Mouse (Mus musculus): ENCODE measurements around the gene Pum2. TPM values are rescaled to one million over a fixed set of nuclear protein-coding genes. Genes with fewer than 3 reads are reported as not detected.
"Not testable (repeated sequence)": the region's sequence is repeated elsewhere in the genome, so short reads cannot be mapped to it uniquely, and the experiment has no call there.

The Pum2 gene
- polyA plus RNA-seq (2012; rRNA removed): 79.5 and 81.9 TPM in 2 replicates

DNA sequence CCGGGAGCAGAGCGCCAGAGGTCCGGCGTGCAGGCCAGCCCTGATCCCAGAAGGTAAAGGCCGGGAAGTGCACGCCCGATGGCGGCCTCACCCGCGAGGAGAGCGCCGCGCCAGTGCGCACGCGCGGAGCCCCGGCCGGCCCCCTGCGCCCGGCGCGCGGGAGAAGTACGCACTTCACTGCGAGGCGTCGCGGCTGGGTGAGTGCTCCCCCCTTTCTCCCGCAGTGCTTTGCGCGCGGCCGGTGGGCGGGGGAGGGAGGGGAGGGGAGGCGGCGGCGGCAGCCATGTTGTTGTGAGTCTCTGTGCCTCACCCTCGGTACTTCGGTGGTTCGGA lies at the start of gene Pum2:
Gene Pum2 (plus strand): TSS at position 161 of the 333 bp plus-strand sequence.
- H3K27ac ChIP-seq (ENCODE audit: insufficient read depth, low read length): peak within 1 kb of the TSS; percentile 95
- peaks cover 5% of the 10 kb centered on the region; the same call in 1 of the 2 replicates for H3K4me1 ChIP-seq (ENCODE audit: control insufficient read depth, insufficient read depth, low read length)
- TF ChIP-seq CTCF (IDR thresholded peaks at IDR 0.05; ENCODE audit: extremely low read depth, insufficient read depth, low read length) (no peak), POLR2A (IDR thresholded peaks at IDR 0.05; ENCODE audit: extremely low read depth, insufficient read depth, low read length) (peak; percentile 74)
- peak within 1 kb of the TSS; percentile 78 for H3K4me3 ChIP-seq (ENCODE audit: insufficient read depth, low read length)

DNA sequence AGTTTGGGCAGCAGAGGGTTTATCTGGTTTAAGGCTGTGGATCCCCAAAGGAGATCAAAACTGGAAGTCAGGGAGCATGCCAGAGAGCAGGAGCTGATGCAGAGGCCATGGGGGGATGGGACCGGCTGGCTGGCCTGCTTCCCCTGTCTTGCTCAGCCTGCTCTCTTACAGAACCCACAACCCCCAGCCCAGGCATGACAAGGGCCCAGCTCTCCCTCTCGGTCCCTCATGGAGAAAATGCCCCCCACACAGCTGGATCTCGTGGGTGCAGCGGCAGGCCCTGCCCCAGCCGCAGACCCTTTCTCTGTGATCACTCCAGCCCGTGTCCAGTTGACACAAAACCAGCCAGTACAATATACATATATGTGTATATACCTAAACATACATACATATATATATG lies 44.4 kb upstream of the Pum2 start:
- Histone ChIP-seq H3K4me3 (ENCODE audit: insufficient read depth, low read length) (no peak overlapping the region), H3K4me1 (ENCODE audit: control insufficient read depth, insufficient read depth, low read length) (no peaks in the 10 kb centered on the region), H3K27ac (ENCODE audit: insufficient read depth, low read length) (no peak overlapping the region)
- no peak for TF ChIP-seq CTCF (IDR thresholded peaks at IDR 0.05; ENCODE audit: extremely low read depth, insufficient read depth, low read length)
- TF ChIP-seq POLR2A (IDR thresholded peaks at IDR 0.05; ENCODE audit: extremely low read depth, insufficient read depth, low read length): no peak

DNA sequence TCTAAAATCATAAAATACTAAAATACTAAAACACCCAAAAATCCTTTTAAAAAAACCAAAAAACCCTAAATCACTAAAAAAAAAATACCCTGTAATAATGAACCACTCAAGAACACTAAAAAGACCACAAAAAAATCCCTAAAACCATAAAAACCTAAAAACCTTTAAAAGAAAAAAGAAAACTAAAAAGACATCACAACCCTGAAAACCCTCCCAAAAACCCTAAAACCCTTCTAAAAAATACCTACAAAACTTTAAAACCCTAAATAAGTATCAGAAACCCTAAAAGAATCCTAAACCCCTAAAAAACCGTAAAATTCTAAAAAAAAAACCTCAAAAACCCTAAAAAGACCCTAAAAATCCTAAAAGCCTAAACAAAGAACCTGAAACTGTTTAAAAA lies 42.2 kb upstream of the Pum2 start:
- H3K4me1 ChIP-seq (ENCODE audit: control insufficient read depth, insufficient read depth, low read length): no peaks in the 10 kb centered on the region
- no peak overlapping the region for H3K27ac ChIP-seq (ENCODE audit: insufficient read depth, low read length)
- TF ChIP-seq POLR2A (IDR thresholded peaks at IDR 0.05; ENCODE audit: extremely low read depth, insufficient read depth, low read length): no peak
- no peak for TF ChIP-seq CTCF (IDR thresholded peaks at IDR 0.05; ENCODE audit: extremely low read depth, insufficient read depth, low read length)
- H3K4me3 ChIP-seq (ENCODE audit: insufficient read depth, low read length): no peak overlapping the region

DNA sequence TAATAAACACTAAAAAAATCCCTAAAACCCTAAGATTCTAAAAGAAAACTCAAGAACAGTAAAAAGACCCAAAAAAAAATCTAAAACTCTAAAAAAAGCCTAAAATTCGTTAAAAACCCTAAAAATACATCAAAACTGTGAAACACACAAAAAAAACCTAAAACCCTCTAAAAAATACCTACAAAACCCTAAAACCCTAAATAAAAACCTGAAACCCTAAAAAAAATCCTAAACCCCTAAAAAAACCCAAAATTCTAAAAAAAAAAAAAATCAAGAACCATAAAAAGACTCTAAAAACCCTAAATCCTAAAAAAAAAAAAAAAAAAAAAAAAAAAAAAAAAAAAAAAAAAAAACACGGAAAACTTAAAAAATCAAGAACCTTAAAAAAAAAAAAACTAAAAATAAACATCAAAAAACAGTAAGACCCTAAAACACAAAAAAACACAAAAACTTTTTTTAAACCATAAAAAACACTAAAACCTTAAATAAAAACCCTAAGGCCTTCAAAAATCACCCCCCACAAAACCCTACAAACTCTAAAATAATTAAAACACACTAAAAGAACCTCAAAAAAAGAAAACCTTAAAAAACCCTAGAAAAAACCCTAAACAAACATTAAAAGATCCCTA lies 41.1 kb upstream of the Pum2 start:
- Histone ChIP-seq H3K4me3 (ENCODE audit: insufficient read depth, low read length) (no peak overlapping the region), H3K27ac (ENCODE audit: insufficient read depth, low read length) (no peak overlapping the region), H3K4me1 (ENCODE audit: control insufficient read depth, insufficient read depth, low read length) (no peaks in the 10 kb centered on the region)
- TF ChIP-seq POLR2A (IDR thresholded peaks at IDR 0.05; ENCODE audit: extremely low read depth, insufficient read depth, low read length): no peak
- TF ChIP-seq CTCF (IDR thresholded peaks at IDR 0.05; ENCODE audit: extremely low read depth, insufficient read depth, low read length): no peak

DNA sequence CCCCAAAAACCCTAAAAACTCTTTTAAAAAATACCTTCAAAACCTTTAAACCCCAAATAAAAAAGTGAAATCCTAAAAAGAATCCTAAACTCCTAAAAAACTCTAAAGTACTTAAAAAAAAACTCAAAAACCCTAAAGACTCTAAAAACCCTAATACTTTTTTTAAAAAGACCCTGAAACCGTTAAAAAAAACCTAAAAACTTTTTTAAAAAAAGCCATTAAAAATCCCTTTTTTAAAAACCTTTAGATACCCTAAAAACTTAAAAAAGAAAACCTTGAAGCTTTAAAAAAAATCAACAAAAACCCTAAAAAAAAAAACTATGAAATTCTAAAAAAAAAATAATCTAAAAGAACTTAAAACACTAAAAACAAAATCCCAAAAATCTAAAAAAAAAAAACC lies 39.6 kb upstream of the Pum2 start:
- TF ChIP-seq CTCF (IDR thresholded peaks at IDR 0.05; ENCODE audit: extremely low read depth, insufficient read depth, low read length): no peak
- no peak for TF ChIP-seq POLR2A (IDR thresholded peaks at IDR 0.05; ENCODE audit: extremely low read depth, insufficient read depth, low read length)
- H3K4me3 ChIP-seq (ENCODE audit: insufficient read depth, low read length): no peak overlapping the region
- no peak overlapping the region for H3K27ac ChIP-seq (ENCODE audit: insufficient read depth, low read length)
- no peaks in the 10 kb centered on the region for H3K4me1 ChIP-seq (ENCODE audit: control insufficient read depth, insufficient read depth, low read length)

DNA sequence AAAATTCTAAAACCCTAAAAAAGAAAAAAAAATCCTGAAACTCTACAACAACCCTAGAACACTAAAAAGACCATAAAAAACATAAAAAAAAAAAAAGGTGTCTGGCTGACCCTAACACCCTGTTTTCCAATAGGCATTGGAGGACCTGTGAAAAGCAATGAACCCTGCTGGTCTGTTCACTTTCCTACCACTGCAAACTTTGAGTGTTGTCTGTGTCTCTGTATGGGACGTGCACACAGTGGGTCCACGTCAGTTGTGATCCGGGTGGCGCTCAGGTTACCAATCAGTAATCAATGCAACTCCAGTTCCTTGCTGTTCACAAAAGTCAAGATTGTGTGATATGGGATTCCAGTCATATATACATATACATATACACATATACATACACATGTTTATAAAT lies 38.4 kb upstream of the Pum2 start:
- no peak overlapping the region for H3K27ac ChIP-seq (ENCODE audit: insufficient read depth, low read length)
- H3K4me1 ChIP-seq (ENCODE audit: control insufficient read depth, insufficient read depth, low read length): no peaks in the 10 kb centered on the region
- H3K4me3 ChIP-seq (ENCODE audit: insufficient read depth, low read length): no peak overlapping the region
- TF ChIP-seq POLR2A (IDR thresholded peaks at IDR 0.05; ENCODE audit: extremely low read depth, insufficient read depth, low read length): no peak
- TF ChIP-seq CTCF (IDR thresholded peaks at IDR 0.05; ENCODE audit: extremely low read depth, insufficient read depth, low read length): no peak

DNA sequence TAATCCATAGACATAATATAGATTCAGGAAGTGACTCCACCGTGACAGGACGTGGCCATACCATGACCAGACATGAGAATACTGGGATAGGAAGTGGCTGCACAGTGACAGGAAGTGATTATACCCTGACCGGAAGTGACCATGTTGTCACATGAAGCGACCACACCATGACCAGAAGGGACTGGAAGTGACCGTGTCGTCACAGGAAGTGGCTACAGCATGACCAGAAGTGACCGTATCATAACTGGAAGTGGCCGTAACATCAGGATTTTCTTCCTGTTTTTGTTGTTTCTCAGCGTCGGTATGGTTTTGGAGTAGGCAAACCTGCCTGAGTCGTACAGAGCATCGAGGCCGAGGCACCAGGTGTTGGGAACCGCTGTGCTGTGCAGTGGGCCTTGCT lies 37.0 kb upstream of the Pum2 start:
- Histone ChIP-seq H3K27ac (ENCODE audit: insufficient read depth, low read length) (no peak overlapping the region), H3K4me3 (ENCODE audit: insufficient read depth, low read length) (no peak overlapping the region), H3K4me1 (ENCODE audit: control insufficient read depth, insufficient read depth, low read length) (no peaks in the 10 kb centered on the region)
- TF ChIP-seq POLR2A (IDR thresholded peaks at IDR 0.05; ENCODE audit: extremely low read depth, insufficient read depth, low read length) (no peak), CTCF (IDR thresholded peaks at IDR 0.05; ENCODE audit: extremely low read depth, insufficient read depth, low read length) (no peak)

DNA sequence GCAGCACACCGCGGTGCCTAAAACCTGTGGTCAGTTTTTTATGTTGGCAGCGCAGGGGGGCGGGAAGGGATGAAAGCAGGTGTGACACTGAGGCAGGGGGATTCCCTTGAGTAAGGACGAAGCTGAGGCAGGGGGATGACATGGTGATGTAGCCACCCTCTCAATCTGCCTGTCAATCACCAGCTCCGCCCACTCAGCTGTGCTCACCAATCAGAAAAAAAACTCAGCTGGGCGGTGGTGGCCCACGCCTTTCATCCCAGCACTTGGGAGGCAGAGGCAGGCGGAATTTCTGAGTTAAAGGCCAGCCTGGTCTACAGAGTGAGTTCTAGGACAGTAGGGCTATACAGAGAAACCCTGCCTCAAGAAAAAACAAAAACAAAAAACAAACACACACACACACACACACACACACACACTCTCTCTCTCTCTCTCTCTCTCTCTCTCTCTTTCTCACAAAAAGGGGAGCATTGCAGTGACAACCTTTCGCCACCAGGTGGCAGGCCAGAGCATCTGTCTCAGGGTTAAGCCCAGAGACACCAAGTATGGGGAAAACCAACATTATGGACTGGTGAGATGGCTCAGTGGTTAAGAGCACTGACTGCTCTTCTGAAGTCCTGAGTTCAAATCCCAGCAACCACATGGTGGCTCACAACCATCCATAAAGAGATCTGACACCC lies 35.4 kb upstream of the Pum2 start:
- not testable (repeated sequence) for H3K27ac ChIP-seq (ENCODE audit: insufficient read depth, low read length); H3K4me1 ChIP-seq (ENCODE audit: control insufficient read depth, insufficient read depth, low read length); H3K4me3 ChIP-seq (ENCODE audit: insufficient read depth, low read length)
- TF ChIP-seq CTCF (IDR thresholded peaks at IDR 0.05; ENCODE audit: extremely low read depth, insufficient read depth, low read length): peak; percentile 64

DNA sequence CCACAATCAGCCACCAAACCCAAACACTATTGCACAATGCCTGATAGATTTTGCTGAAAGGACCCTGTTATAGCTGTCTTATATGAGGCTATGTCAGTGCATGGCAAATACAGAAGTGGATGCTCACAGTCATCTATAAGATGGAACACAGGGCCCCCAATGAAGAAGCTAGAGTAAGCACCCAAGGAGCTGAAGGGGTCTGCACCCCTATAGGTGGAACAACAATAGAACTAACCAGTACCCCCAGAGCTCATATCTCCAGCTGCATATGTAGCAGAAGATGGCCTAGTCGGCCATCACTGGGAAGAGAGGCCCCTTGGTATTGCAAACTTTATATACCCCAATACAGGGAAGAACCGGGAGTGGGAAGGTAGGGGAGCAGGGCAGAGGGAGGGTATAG lies 33.7 kb upstream of the Pum2 start:
- not testable (repeated sequence) for H3K27ac ChIP-seq (ENCODE audit: insufficient read depth, low read length); H3K4me1 ChIP-seq (ENCODE audit: control insufficient read depth, insufficient read depth, low read length)

DNA sequence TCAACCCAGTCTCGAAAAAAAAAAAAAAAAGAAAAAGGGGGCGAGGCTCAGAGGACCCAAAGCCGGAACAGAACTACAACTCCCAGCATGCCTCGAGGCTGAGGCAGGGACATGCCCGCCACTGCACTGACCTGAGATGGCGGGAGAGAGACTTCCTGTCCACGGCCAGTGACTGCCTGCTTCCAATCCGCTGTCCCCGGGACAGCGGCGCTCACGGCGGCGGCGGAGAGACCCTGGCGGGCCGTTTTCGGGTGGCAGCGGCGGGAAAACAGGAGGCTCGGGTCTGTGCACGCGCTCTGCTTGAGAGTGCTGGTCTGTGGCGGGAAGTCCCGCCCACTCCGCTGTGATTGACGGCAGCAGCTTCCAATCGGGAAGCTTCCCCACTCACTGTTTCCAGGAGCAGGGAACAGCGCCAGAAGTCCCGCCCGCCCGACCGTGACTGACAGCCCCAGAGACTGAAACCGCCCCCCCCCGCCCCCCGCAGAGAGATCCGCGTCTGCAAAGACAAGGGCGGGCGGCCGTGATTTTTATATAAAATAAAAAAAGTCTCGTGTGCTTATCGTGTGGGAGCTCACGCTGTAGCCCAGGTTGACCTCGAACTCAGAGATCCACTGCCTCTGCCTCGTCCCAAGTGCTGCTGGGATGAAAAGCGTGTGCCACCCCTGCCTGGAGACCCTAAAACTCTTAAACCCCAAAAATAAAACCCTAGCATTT lies 33.1 kb upstream of the Pum2 start:
- Histone ChIP-seq H3K4me1 (ENCODE audit: control insufficient read depth, insufficient read depth, low read length) (no peaks in the 10 kb centered on the region), H3K4me3 (ENCODE audit: insufficient read depth, low read length) (peak overlapping the region; percentile 96), H3K27ac (ENCODE audit: insufficient read depth, low read length) (peak overlapping the region; percentile 100)
- TF ChIP-seq POLR2A (IDR thresholded peaks at IDR 0.05; ENCODE audit: extremely low read depth, insufficient read depth, low read length) (no peak; the same call in 1 of the 2 replicates), CTCF (IDR thresholded peaks at IDR 0.05; ENCODE audit: extremely low read depth, insufficient read depth, low read length) (no peak)

More for the DNA sequence above, 33.7 kb upstream of the Pum2 start:
- peak overlapping the region; percentile 96; the same call in 1 of the 2 replicates for H3K4me3 ChIP-seq (ENCODE audit: insufficient read depth, low read length)
